Mouse (Mus musculus) layer of hippocampus, postnatal 36 days (tissue): Measurements from ENCODE around the gene Nod1. TPM values are rescaled to one million over a fixed set of nuclear protein-coding genes. Genes with fewer than 3 reads are reported as not detected.

Source experiments
- DNase-seq, 2 experiments: peaks; one replicate each; pipeline ENCODE4 v3.0.0; 2022
- total RNA-seq, 2 experiments: library from RNA; stranded (reverse); gene quantifications; 2 replicates each; pipeline ENCODE4 v1.2.3; 2021

Nod1 gene
- 1 to 10 TPM; 4.0 to 5.1 TPM for total RNA-seq

GRCm38 (mm10) chr6:54972111-54972928, at the start of gene Nod1:
Gene Nod1, minus strand, starts transcription at chr6:54972612.
- DNase-seq = peak; percentile 59 to 67

- no peak for DNase-seq
Observed at GRCm38 (mm10) chr6:55021806-55022205, 49.4 kb upstream of the Nod1 start.

- no peak for DNase-seq
Observed at GRCm38 (mm10) chr6:55018417-55018816, 46.0 kb upstream of the Nod1 start.

- peak; percentile 49 to 57 for DNase-seq
Observed at GRCm38 (mm10) chr6:55016710-55017583, 44.5 kb upstream of the Nod1 start.

- DNase-seq = peak; percentile 19 to 21
Observed at GRCm38 (mm10) chr6:55016236-55016635, 43.8 kb upstream of the Nod1 start.

GRCm38 (mm10) chr6:55014184-55014583, 41.8 kb upstream of the Nod1 start:
- DNase-seq = no peak

GRCm38 (mm10) chr6:55012516-55012915, 40.1 kb upstream of the Nod1 start:
- DNase-seq = no peak

- no peak for DNase-seq
Observed at GRCm38 (mm10) chr6:55010330-55011091, 38.1 kb upstream of the Nod1 start.

GRCm38 (mm10) chr6:55009391-55010230, 37.2 kb upstream of the Nod1 start:
- peak; percentile 23 to 41 for DNase-seq

- DNase-seq = no peak
Observed at GRCm38 (mm10) chr6:55008401-55008800, 36.0 kb upstream of the Nod1 start.

- DNase-seq = no peak
Observed at GRCm38 (mm10) chr6:55003559-55003958, 31.1 kb upstream of the Nod1 start.

- no peak for DNase-seq
Observed at GRCm38 (mm10) chr6:55002438-55002837, 30.0 kb upstream of the Nod1 start.

- no peak for DNase-seq
Observed at GRCm38 (mm10) chr6:55001320-55001719, 28.9 kb upstream of the Nod1 start.

- DNase-seq = no peak
Observed at GRCm38 (mm10) chr6:54997726-54998125, 25.3 kb upstream of the Nod1 start.

- DNase-seq = no peak
Observed at GRCm38 (mm10) chr6:54996361-54996760, 23.9 kb upstream of the Nod1 start.

- DNase-seq = peak; percentile 95 to 97
Observed at GRCm38 (mm10) chr6:54992734-54993260, 20.4 kb upstream of the Nod1 start, which contains the start of gene Ggct. Gene Ggct, minus strand, starts transcription at chr6:54992950.

GRCm38 (mm10) chr6:54992141-54992540, 19.7 kb upstream of the Nod1 start:
- DNase-seq = no peak

- DNase-seq = no peak
Observed at GRCm38 (mm10) chr6:54991189-54991588, 18.8 kb upstream of the Nod1 start.

- DNase-seq = no peak
Observed at GRCm38 (mm10) chr6:54988141-54988540, 15.7 kb upstream of the Nod1 start.

- no peak for DNase-seq
Observed at GRCm38 (mm10) chr6:54984096-54984495, 11.7 kb upstream of the Nod1 start.

- DNase-seq = no peak
Observed at GRCm38 (mm10) chr6:54983526-54984050, 11.2 kb upstream of the Nod1 start.
